Mouse (Mus musculus) forebrain, embryonic 14.5 days (tissue): ENCODE measurements around the gene Pdcd1lg2. TPM values are rescaled to one million over a fixed set of nuclear protein-coding genes. Genes with fewer than 3 reads are reported as not detected.

ENCODE experiments used
- ATAC-seq: fragments of 200-750 bp; cut with Nextera tagmentation; 2 replicates; pipeline ENCODE4 v1.8.0; 2017; ENCODE audit warnings: mild to moderate bottlenecking, moderate library complexity
- DNase-seq: peaks from one replicate; pipeline ENCODE4 v3.0.0-alpha.2; 2015; ENCODE audit warnings: low spot score
- H3K27ac ChIP-seq: fragments of 300-500 bp; sonication (generic); 2 replicates; pipeline ENCODE4 v1.5.1; 2014; ENCODE audit warnings: low read depth, mild to moderate bottlenecking, control low read depth, low read length, moderate library complexity
- H3K27me3 ChIP-seq: fragments of 300-500 bp; sonication (generic); replicated peaks from 2 replicates; pipeline ENCODE4 v1.6.1; 2014; ENCODE audit warnings: low read length, control low read depth, mixed read lengths; ENCODE audit not compliant: control insufficient read depth, insufficient read depth
- H3K36me3 ChIP-seq: fragments of 300-500 bp; sonication (generic); 2 replicates; pipeline ENCODE4 v1.6.1; 2014; ENCODE audit warnings: low read length, control low read depth; ENCODE audit not compliant: control insufficient read depth, insufficient read depth
- H3K4me1 ChIP-seq: fragments of 300-500 bp; sonication (generic); 2 replicates; pipeline ENCODE4 v1.6.1; 2014; ENCODE audit warnings: antibody characterized with exemption, low read length, control low read depth; ENCODE audit not compliant: control insufficient read depth, insufficient read depth
- H3K4me2 ChIP-seq: fragments of 300-500 bp; sonication (generic); 2 replicates; pipeline ENCODE4 v1.6.1; 2014; ENCODE audit warnings: mild to moderate bottlenecking, control low read depth, low read length
- H3K4me3 ChIP-seq: fragments of 300-500 bp; sonication (generic); 2 replicates; pipeline ENCODE4 v1.5.1; 2014; ENCODE audit warnings: low read depth, low read length, control low read depth
- H3K9ac ChIP-seq: fragments of 300-500 bp; sonication (generic); 2 replicates; pipeline ENCODE4 v1.6.1; 2014; ENCODE audit warnings: mild to moderate bottlenecking, low read length, control low read depth, moderate library complexity
- H3K9me3 ChIP-seq: fragments of 300-500 bp; sonication (generic); replicated peaks from 2 replicates; pipeline ENCODE4 v1.6.1; 2016; ENCODE audit warnings: low read length, control low read depth, mixed read lengths; ENCODE audit not compliant: control insufficient read depth
- WGBS: fragments of 180-500 bp; shearing (Covaris S2); extraction: QIAGEN DNeasy Blood & Tissue Kit; methylation state at CpG from one replicate; pipeline ENCODE4 v1.1.7; 2014; 5-methylcytosine and 5-hydroxymethylcytosine counted together
- polyA plus RNA-seq: library from polyadenylated mRNA; unstranded; fragments of >200 nt; fragmentation: Nextera tagmentation; extraction: Ambion mirVana; gene quantifications from 2 replicates; pipeline ENCODE4 v1.2.1, GENCODE M21; 2014

The Pdcd1lg2 gene
- polyA plus RNA-seq, 1 experiment from 2014 or later, result not detected

- H3K4me1 ChIP-seq, result no peaks in the 10 kb centered on the region
- no peaks in the 10 kb centered on the region for H3K27me3 ChIP-seq
- DNase-seq (no peak), ATAC-seq (no peak)
- H3K36me3 ChIP-seq, result no peaks in the 10 kb centered on the region
- H3K27ac ChIP-seq, result no peak overlapping the region
- WGBS, result 86% methylated on average over 4 of the region's 4 CpGs
- H3K4me3 ChIP-seq, result no peak overlapping the region
- no peak overlapping the region for H3K4me2 ChIP-seq
- no peak overlapping the region for H3K9ac ChIP-seq
- H3K9me3 ChIP-seq, result no peaks in the 10 kb centered on the region
Measured at GRCm38 (mm10) chr19:29391279-29391678, 19.4 kb upstream of the Pdcd1lg2 start.

GRCm38 (mm10) chr19:29393333-29393732 lies 17.4 kb upstream of the Pdcd1lg2 start:
- Histone ChIP-seq H3K9ac (no peak overlapping the region), H3K36me3 (no peaks in the 10 kb centered on the region), H3K4me3 (no peak overlapping the region), H3K27ac (no peak overlapping the region), H3K4me2 (no peak overlapping the region), H3K27me3 (no peaks in the 10 kb centered on the region), H3K4me1 (no peaks in the 10 kb centered on the region), H3K9me3 (no peaks in the 10 kb centered on the region)
- DNase-seq (no peak), ATAC-seq (no peak)
- WGBS, result 89% methylated on average over 9 of the region's 9 CpGs

GRCm38 (mm10) chr19:29394721-29395120 lies 16.0 kb upstream of the Pdcd1lg2 start:
- Histone ChIP-seq H3K4me1 (no peaks in the 10 kb centered on the region), H3K4me2 (no peak overlapping the region), H3K4me3 (no peak overlapping the region), H3K9me3 (no peaks in the 10 kb centered on the region), H3K27me3 (no peaks in the 10 kb centered on the region), H3K9ac (no peak overlapping the region), H3K36me3 (no peaks in the 10 kb centered on the region), H3K27ac (no peak overlapping the region)
- ATAC-seq, result no peak
- whole genome bisulfite sequencing, result 96% methylated on average over 2 of the region's 2 CpGs
- no peak for DNase-seq

- Histone ChIP-seq H3K9ac (no peak overlapping the region), H3K4me1 (no peaks in the 10 kb centered on the region), H3K27ac (no peak overlapping the region), H3K4me3 (no peak overlapping the region), H3K36me3 (no peaks in the 10 kb centered on the region), H3K27me3 (no peaks in the 10 kb centered on the region), H3K9me3 (no peaks in the 10 kb centered on the region), H3K4me2 (no peak overlapping the region)
- ATAC-seq (no peak), DNase-seq (no peak)
- 79% methylated on average over 1 of the region's 1 CpGs for WGBS
Measured at GRCm38 (mm10) chr19:29396353-29396752, 14.4 kb upstream of the Pdcd1lg2 start.

GRCm38 (mm10) chr19:29399786-29400185 lies 10.9 kb upstream of the Pdcd1lg2 start:
- DNase-seq, result no peak
- no peak overlapping the region for H3K9ac ChIP-seq
- H3K4me1 ChIP-seq, result no peaks in the 10 kb centered on the region
- ATAC-seq, result no peak
- WGBS, result 82% methylated on average over 4 of the region's 4 CpGs
- no peak overlapping the region for H3K27ac ChIP-seq
- H3K9me3 ChIP-seq, result no peaks in the 10 kb centered on the region
- no peak overlapping the region for H3K4me2 ChIP-seq
- no peaks in the 10 kb centered on the region for H3K36me3 ChIP-seq
- H3K4me3 ChIP-seq, result no peak overlapping the region
- no peaks in the 10 kb centered on the region for H3K27me3 ChIP-seq

GRCm38 (mm10) chr19:29400466-29400865 lies 10.3 kb upstream of the Pdcd1lg2 start:
- Histone ChIP-seq H3K27ac (no peak overlapping the region), H3K4me2 (no peak overlapping the region), H3K9me3 (no peaks in the 10 kb centered on the region), H3K4me3 (no peak overlapping the region), H3K4me1 (no peaks in the 10 kb centered on the region), H3K27me3 (no peaks in the 10 kb centered on the region), H3K36me3 (no peaks in the 10 kb centered on the region), H3K9ac (no peak overlapping the region)
- WGBS, result 95% methylated on average over 3 of the region's 3 CpGs
- DNase-seq (no peak), ATAC-seq (no peak)

GRCm38 (mm10) chr19:29402621-29403020 lies 8.1 kb upstream of the Pdcd1lg2 start:
- Histone ChIP-seq H3K4me2 (no peak overlapping the region), H3K9me3 (no peaks in the 10 kb centered on the region), H3K4me3 (no peak overlapping the region), H3K27me3 (no peaks in the 10 kb centered on the region), H3K27ac (no peak overlapping the region), H3K36me3 (no peaks in the 10 kb centered on the region), H3K9ac (no peak overlapping the region), H3K4me1 (no peaks in the 10 kb centered on the region)
- 94% methylated on average over 4 of the region's 4 CpGs for WGBS
- DNase-seq, result no peak
- no peak for ATAC-seq

- Histone ChIP-seq H3K27me3 (no peaks in the 10 kb centered on the region), H3K27ac (no peak overlapping the region), H3K4me2 (no peak overlapping the region), H3K4me3 (no peak overlapping the region), H3K9ac (no peak overlapping the region), H3K9me3 (no peaks in the 10 kb centered on the region), H3K36me3 (no peaks in the 10 kb centered on the region), H3K4me1 (no peaks in the 10 kb centered on the region)
- ATAC-seq, result no peak
- DNase-seq, result no peak
- WGBS, result 92% methylated on average over 4 of the region's 4 CpGs
Measured at GRCm38 (mm10) chr19:29403251-29403650, 7.5 kb upstream of the Pdcd1lg2 start.

GRCm38 (mm10) chr19:29405388-29405787 lies 5.3 kb upstream of the Pdcd1lg2 start:
- no peak for ATAC-seq
- Histone ChIP-seq H3K4me1 (no peaks in the 10 kb centered on the region), H3K36me3 (no peaks in the 10 kb centered on the region), H3K4me2 (no peak overlapping the region), H3K9ac (no peak overlapping the region), H3K27ac (no peak overlapping the region), H3K27me3 (no peaks in the 10 kb centered on the region), H3K4me3 (no peak overlapping the region), H3K9me3 (no peaks in the 10 kb centered on the region)
- DNase-seq, result no peak
- 83% methylated on average over 2 of the region's 2 CpGs for WGBS
